Mouse (Mus musculus) frontal cortex, adult (tissue): ENCODE results near the gene Thoc7.

ENCODE experiments used
- ATAC-seq: cut with Nextera tagmentation; 2 replicates; pipeline ENCODE4 v1.9.2; 2017; ENCODE audit warnings: mild to moderate bottlenecking, moderate library complexity, mixed read lengths; ENCODE audit not compliant: low TSS enrichment

The Thoc7 gene

GRCm38 (mm10) chr14:13933290-13934051 lies 28.2 kb downstream of the Thoc7 start:
- peak; percentile 95 for ATAC-seq

GRCm38 (mm10) chr14:13917630-13918029 lies 44.0 kb downstream of the Thoc7 start:
- peak; percentile 93 for ATAC-seq

- no peak for ATAC-seq
These were observed 44.4 kb downstream of the Thoc7 start for GRCm38 (mm10) chr14:13917208-13917607.

- ATAC-seq: peak; percentile 53
These were observed 46.4 kb downstream of the Thoc7 start for GRCm38 (mm10) chr14:13915207-13915606.

GRCm38 (mm10) chr14:13914387-13915082 lies 47.1 kb downstream of the Thoc7 start, which contains the start of gene Gm281:
Gene Gm281, minus strand, starts transcription at chr14:13914478.
- ATAC-seq: no peak

GRCm38 (mm10) chr14:13910148-13910547 lies 51.5 kb downstream of the Thoc7 start:
- no peak for ATAC-seq

GRCm38 (mm10) chr14:13907145-13907544 lies 54.5 kb downstream of the Thoc7 start:
- ATAC-seq: no peak

- ATAC-seq: no peak
These were observed 55.2 kb downstream of the Thoc7 start for GRCm38 (mm10) chr14:13906461-13906860.

- peak; percentile 98 for ATAC-seq
These were observed 60.0 kb downstream of the Thoc7 start for GRCm38 (mm10) chr14:13901611-13902067.
